Mouse (Mus musculus) WW6 (cell line): ENCODE measurements at regions not wholly inside any gene's neighbourhood (a gene's known extent, or its start where the extent isn't known, plus 50 kb on each side); places are given as distances from the start of the nearest gene placed in this dataset.
A peak's percentile ranks its signal among the peaks of the same experiment; 100 is the strongest.

Experiments
- DNase-seq: peaks from one replicate; pipeline ENCODE4 v3.0.0-alpha.2; 2013; ENCODE audit warnings: low read depth, low spot score

GRCm38 (mm10) chr4:140401632-140402031, 155.0 kb upstream of the Igsf21 start:
- DNase-seq = no peak

- DNase-seq = no peak
These were observed 150.0 kb upstream of the Igsf21 start for GRCm38 (mm10) chr4:140396548-140396947.

- DNase-seq = no peak
These were observed 145.7 kb upstream of the Igsf21 start for GRCm38 (mm10) chr4:140392290-140392689.

- no peak for DNase-seq
These were observed 144.2 kb upstream of the Igsf21 start for GRCm38 (mm10) chr4:140390684-140391234.

GRCm38 (mm10) chr4:140385686-140386085, 139.1 kb upstream of the Igsf21 start:
- DNase-seq = no peak

- no peak for DNase-seq
These were observed 138.6 kb upstream of the Igsf21 start for GRCm38 (mm10) chr4:140385226-140385625.

GRCm38 (mm10) chr4:140383596-140383995, 137.0 kb upstream of the Igsf21 start:
- no peak for DNase-seq

GRCm38 (mm10) chr4:140380733-140381132, 134.1 kb upstream of the Igsf21 start:
- DNase-seq = no peak

- no peak for DNase-seq
These were observed 131.4 kb upstream of the Igsf21 start for GRCm38 (mm10) chr4:140377941-140378340.

GRCm38 (mm10) chr4:140372586-140373325, 126.2 kb upstream of the Igsf21 start:
- no peak for DNase-seq

GRCm38 (mm10) chr4:140371426-140372213, 125.0 kb upstream of the Igsf21 start:
- DNase-seq = no peak

GRCm38 (mm10) chr4:140366975-140367680, 120.5 kb upstream of the Igsf21 start:
- DNase-seq = no peak

- DNase-seq = no peak
These were observed 112.3 kb upstream of the Igsf21 start for GRCm38 (mm10) chr4:140358846-140359245.

- peak; percentile 46 for DNase-seq
These were observed 111.5 kb upstream of the Igsf21 start for GRCm38 (mm10) chr4:140358103-140358502.

- DNase-seq = no peak
These were observed 108.6 kb upstream of the Igsf21 start for GRCm38 (mm10) chr4:140355144-140355550.

- DNase-seq = no peak
These were observed 102.2 kb upstream of the Igsf21 start for GRCm38 (mm10) chr4:140348802-140349201.

GRCm38 (mm10) chr4:140330138-140330537, 83.6 kb upstream of the Igsf21 start:
- no peak for DNase-seq

GRCm38 (mm10) chr4:140326706-140327440, 80.3 kb upstream of the Igsf21 start:
- DNase-seq = peak; percentile 24

GRCm38 (mm10) chr4:140325677-140326052, 79.1 kb upstream of the Igsf21 start:
- DNase-seq = no peak

GRCm38 (mm10) chr4:140324971-140325676, 78.5 kb upstream of the Igsf21 start:
- DNase-seq = no peak
